Mouse (Mus musculus) lung, postnatal 0 days (tissue): ENCODE results near the gene Fndc1.

ENCODE experiments used
- CTCF ChIP-seq: IDR thresholded peaks from 2 replicates; pipeline ENCODE4 v1.5.1; 2016; ENCODE audit warnings: antibody characterized with exemption, mild to moderate bottlenecking
- EP300 ChIP-seq: IDR thresholded peaks from 2 replicates; pipeline ENCODE4 v1.6.1; 2016; ENCODE audit warnings: antibody characterized with exemption, mild to moderate bottlenecking, control low read depth

- TF ChIP-seq CTCF (no peak), EP300 (no peak)
Observed at GRCm38 (mm10) chr17:7876541-7876940, 49.4 kb upstream of the Fndc1 start.
